Mouse (Mus musculus) kidney, postnatal 25 days (tissue): ENCODE results near the gene Trpm3.
A peak's percentile ranks its signal among the peaks of the same experiment; 100 is the strongest.

ENCODE experiments used
- DNase-seq, 2 experiments: peaks; one replicate each; pipeline ENCODE4 v3.0.0; 2021; ENCODE audit warnings: mixed read lengths in 2 of 2

The Trpm3 gene

DNA sequence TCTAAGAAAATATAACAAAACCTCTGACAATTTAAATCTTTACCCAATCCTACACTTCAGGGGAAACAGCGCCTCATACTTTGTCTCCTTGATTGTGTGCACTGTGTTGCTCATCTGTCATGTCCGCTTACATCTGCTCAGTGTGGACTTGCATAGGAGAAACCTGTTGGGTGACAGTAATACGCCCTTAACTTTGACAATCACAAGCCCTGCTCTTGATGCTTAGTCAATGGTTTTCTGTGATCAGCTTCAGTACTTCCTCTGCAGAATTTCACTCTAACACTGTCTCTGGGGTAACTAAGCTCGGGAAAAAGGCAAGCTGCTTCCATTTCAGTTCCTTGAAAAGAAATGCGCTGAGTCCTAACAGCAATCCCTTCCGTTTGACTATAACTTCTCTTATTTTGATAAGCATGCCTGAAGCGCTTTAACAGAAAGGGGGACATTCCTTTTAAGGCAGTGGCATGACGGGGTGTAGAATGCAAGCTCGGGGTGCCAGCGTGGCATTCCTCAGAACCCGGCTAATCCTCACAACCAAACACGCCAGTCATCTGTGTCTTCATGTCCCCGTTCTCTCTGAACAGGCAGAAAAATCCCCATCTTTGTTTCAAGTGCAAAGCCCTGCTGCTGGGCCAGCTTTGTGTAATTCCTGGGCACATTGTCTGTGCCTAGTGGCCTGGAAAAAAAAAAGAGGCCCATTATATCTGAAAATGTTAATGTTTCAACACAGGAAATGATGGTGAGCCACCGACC is 517.8 kb downstream of the Trpm3 start:
- no peak for DNase-seq

DNA sequence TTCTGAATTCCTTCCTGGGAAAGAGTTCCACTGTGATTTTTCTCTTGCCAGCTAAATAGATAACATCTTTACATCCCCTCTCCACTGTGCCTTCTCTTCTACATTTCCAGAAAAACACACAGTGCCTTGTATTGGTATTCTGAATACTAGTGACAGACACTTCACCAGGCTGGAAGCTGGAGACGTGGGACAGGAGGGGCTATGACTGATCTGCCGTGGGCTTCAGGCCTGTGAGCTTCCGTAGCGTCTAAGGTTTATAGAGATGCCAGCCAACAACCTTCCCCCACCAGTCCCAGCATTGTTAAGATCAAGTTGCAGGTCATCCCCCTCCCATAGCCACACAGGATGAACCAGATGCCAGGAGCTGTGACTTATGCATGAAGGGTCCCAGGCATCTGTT is 518.4 kb downstream of the Trpm3 start:
- DNase-seq, result no peak

DNA sequence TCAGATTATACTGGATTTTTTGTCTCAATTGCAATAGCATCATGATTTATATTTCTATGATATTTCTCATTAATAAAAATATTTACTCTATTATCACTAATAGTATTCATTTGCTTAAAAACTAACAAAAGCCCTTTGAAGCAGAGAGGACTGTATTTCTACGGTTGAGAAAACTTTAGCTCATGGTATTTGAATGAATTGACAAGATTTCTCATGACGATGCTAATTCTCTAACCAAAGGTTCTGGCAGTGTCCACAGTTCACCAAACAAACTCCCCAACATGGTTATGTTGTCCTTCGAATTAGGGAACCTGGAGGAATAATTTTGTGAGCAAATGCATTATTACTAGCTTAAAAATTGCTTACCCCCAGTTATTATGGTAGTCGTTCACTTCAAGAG is 526.6 kb downstream of the Trpm3 start:
- DNase-seq, result no peak

DNA sequence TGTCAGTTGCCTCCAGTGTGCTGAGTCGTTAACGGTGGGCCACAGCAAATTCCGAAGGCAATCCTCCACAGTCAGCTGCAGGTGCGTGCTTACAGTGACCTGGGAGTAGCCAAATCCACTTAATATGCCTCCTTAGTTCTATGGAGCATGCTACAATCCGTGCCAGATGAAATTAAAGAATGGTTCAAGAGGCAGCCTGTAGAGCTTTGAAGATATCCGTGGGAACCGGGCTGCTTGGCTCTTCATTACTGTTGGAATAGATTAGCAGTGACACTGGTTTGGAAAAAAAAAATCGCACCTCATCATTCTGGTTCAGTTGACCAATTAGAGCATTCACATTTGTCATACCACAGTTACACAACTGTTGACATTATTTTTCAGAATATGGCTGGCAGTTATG is 531.4 kb downstream of the Trpm3 start:
- DNase-seq, result no peak

DNA sequence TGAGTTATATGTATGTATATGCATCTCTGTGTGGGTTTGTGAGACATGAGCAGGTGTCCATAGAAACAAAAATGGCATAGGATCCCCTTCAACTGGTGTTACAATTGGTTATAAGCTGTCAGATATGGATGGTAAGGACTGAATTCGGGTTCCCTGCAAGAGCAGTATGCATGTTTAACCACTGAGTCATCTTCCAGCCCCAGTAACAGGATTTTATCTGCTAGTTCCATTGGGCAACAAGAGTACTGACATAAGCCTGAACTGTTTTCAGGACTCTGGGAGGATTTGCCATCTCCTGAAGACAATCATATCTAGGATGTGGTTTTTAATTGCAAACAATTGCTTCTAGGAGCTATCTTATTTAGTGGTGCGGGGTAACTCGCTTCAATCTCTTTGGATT is 534.0 kb downstream of the Trpm3 start:
- no peak for DNase-seq

DNA sequence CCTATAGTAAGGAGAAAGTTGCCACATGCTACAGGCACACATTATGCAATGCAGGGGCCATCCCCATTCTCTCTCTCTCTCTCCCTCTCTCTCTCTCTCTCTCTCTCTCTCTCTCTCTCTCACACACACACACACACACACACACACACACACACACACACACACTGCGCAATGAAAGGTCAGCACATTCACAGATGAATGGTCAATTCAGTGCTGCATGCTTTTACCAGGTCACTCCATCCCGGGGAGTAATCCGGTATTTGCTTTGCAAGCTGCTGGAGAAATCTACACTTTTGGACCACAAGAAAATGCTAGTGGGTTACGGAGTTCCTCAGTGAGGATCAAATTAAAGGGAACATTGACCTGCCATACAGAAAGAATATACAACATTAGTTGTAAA is 537.4 kb downstream of the Trpm3 start:
- no peak for DNase-seq

DNA sequence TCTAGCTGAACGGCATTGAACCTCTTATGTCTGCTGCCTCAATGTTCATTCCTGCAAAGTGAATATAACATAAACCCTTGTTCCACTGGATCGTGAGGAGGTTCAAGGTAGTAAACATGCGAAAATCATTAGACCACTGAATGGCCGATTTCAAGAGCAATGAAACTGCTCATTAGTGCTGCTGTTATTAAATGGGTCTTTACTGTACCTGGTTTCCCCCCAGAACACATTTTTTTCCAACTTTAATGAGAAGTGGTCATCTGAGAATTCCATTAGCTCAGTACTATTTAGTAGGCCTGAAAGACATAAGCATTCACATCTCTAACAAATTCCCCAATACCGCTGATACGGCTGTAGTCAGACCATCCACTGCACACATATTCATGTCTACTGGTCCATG is 543.4 kb downstream of the Trpm3 start:
- no peak for DNase-seq

DNA sequence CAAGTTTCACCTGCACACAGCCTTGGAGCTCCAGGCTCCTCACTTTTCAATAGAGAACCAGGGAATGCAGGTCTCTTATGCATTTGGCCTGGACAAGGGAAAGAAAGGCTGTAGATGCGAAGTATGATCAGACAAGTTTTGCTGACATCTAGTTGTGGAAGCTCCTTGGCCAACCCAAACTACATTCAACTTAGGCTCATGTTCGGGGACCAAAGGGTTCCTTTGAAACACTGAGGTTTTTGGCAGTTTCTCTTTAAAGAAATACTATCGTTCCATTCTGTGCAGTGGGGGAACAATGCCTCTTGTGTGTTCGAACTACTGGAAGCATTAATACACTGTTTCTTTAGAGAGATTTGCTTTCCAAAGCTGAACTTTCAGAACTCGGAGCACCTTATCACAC is 553.1 kb downstream of the Trpm3 start:
- DNase-seq, result no peak

DNA sequence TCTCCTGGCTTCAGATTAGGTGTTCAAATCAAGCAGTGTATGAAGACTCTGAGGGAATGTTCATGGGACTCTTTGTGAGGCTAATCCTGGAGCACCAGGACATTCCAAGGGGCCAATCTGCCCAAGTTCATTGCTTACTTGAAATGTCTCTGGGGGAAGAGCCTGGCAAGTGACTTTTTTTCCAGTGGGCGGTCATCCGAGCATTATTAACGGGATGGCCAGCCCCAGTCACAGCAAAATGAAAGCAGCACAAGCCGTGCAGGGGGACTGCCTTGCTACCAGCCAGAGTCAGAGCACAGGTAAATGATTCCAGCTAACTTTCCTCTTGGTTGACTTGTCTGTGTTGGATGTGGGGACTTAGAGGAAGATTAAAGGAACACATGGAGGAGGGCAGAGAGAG is 553.7 kb downstream of the Trpm3 start:
- DNase-seq, result peak; percentile 16 to 49

DNA sequence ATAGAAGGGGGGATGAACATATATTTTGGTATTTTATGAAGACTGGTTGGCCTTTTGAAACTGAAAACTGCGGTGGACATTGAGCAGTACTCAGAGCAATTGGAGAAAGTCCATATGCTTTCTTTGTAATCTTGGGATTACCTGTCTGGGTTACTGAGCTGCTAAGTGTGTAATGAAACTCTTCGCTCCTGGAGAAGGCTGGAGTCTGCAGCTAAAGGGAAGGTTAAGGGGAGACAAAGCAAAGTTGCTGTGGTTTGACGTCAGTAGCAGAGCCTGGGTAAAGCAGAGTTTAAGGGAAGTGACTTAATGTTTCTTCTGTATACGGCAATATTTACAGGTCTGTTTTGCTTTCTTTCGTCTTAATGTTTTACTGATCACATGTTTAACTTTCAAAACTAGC is 554.1 kb downstream of the Trpm3 start:
- DNase-seq, result no peak

DNA sequence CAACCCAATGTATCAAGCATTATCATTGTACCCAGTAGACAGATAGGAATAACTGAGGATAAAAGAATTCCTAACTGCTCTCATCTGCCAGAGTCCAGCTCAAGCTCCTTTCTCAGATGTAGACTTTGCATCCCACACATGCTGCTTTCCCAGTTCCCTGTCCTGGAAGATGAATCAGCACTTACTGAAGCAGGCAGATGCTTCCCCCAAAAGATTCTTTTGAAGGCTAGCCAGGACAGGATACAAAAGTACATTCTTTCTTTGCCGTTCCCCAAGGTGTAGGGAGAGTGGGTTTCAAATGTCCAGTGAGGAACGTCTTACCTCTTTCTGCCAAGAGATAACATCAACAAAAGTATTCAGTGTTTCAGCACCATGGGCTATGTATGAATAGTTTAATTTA is 556.6 kb downstream of the Trpm3 start:
- no peak for DNase-seq

DNA sequence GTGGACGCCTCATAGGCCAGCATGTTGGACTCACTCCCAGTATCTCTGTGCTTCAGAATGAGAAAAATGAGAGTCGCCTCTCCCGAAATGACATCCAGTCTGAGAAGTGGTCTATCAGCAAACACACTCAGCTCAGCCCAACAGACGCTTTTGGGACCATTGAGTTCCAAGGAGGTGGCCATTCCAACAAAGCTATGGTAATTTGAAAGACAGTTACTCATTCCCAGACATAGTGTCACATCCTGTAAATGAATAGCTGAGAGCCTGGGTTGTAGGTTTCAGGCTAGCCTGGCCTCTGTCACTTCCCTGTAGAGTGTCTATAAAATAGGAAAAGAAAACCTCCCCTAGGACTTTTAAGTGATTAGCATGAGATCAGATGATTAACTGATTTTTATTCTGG is 559.9 kb downstream of the Trpm3 start:
- no peak for DNase-seq

DNA sequence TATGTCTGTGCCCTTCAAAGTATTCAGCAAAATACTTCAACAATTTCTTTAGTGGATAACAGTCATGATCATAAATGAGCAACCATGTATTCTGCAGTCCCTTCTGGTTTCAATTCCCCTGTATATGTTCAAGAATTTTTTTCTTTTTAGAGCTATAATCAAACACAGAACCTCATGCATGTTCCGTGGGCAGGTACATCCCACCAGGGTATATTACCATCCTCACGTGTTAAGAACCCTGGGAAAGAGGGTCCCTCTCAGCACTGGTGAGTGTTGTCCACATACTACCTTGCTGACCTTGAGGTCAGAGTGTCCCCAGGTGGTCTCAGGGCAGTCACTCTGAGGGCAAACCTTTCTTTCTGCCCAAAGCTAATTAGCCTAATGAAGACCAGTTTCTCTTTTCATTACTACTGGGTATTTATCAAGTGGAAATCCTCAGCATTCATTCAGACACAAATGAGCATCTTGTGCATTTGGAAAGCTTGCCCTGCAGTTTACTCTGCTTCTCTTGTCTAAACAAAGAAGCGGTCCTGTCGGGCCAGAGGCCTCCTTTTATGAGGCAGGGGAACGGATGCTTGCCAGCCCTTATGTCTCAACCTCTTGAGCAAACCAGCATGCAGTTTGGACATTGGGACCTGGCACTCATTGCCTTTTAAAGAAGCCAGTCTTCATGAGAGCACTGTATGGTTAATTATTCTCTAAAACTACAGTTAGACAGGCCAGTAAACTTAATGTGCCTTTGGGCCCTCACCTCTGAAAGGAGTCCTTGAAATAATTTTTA is 562.2 kb downstream of the Trpm3 start:
- peak; percentile 70 to 85 for DNase-seq

DNA sequence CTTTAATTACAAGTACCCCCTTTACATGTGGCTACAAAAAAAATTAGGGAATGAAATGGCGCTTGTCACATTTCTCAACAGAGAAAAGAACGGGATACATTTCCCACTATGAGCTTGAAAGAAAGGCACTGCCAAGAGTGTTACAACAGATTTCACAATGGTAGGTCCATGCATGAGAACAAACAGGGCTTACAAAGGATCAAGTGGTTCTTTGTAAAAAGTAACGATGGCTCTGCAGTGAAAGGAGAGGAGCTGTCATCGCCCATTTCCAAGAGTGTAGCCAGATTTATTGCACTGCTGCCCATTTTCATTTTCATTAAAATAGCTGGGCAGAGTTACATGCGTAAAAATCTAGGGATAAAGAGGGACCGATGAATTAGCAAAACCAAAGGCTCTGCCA is 565.0 kb downstream of the Trpm3 start:
- no peak for DNase-seq

DNA sequence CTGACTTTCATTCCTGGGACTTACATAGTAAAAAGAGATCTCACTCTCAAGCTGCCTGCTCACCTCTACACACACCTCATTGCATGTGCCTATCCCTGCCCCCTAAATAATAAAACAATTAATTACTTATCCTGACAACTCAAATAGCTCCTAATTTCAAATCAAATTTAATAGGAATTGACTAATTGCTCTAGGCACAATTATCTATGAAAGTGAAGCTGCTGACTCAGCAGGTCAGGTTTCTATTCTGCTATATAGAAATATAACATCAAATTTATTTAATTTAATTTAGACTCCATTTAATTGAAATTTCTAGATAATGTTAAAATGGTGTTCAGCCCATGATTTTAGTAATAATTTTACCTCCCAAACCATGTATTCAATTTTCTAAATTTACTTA is 566.6 kb downstream of the Trpm3 start:
- no peak for DNase-seq

DNA sequence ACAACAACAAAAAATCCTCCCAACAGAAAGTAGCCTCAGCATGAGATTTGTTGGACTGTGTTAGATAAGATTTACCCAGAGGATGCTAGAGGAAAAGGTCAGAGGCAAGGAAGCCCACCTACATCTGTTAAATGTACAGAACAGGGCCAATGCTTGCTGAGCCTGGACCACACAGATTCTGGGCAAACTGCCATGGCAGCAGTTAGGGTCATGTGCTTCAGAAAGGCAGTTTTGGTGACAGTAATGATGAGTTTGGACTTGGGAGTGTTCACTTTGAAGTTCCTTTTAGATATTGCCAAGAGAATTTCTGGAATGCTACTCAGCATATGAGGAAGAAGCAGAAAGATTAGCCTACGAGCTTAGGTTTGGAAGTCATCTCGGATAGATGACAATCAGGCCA is 580.2 kb downstream of the Trpm3 start:
- no peak for DNase-seq

DNA sequence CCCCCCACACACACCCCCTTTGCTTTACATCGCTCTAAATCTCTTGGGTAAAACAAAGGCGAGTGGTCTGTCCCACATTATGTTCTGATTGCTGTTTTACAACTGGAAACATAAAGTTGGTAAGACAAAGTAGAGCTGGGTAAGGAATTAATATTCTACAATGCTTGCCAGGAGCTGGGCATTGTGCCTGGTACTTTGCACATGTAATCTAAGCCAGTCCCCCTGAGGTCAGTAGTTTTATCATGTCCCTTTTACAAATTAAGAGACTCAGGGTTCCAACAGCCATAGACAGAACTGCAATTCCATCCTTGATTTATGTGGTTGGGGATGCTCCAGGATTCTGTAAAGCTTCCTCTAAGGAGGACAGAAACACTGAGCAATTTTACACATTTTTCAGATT is 591.0 kb downstream of the Trpm3 start:
- peak in 1 of 2 experiments; percentile 21 for DNase-seq

DNA sequence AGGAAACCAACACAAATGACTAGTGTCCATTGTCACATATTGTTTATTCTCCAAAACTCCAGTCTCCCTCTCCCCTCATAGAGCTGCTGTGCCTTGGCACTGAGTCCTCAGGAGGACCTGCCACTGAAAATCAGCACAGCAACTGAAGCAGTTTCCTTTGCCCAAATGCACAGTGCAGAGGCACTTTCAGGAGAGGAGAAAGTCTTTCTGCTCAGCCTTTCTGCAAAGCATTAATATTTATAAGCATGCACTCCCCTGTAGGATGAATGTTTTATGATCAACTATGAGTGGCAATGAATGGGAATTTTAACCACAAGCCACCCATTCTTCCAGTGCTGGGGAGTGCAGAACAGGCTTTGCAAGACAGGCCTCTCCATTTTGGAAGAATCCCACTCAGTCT is 592.1 kb downstream of the Trpm3 start:
- no peak for DNase-seq

DNA sequence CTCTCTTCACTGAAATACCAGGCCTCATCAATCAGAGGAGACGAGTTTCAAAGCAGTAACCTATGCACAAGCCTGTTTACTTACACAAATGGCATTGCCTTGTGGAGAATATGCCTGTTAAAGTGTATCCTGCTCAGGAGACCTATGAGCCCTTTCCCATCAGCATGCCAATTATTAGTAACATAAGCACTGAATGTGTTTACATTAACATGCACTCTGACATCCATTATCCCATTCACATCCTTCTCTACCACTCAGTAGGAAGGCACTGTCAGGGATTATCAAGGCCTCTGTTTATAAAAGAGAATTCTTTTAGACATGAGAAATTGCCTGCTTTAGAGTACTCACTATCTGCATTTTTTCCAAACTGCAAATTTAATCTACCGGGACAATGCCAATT is 598.0 kb downstream of the Trpm3 start:
- no peak for DNase-seq

DNA sequence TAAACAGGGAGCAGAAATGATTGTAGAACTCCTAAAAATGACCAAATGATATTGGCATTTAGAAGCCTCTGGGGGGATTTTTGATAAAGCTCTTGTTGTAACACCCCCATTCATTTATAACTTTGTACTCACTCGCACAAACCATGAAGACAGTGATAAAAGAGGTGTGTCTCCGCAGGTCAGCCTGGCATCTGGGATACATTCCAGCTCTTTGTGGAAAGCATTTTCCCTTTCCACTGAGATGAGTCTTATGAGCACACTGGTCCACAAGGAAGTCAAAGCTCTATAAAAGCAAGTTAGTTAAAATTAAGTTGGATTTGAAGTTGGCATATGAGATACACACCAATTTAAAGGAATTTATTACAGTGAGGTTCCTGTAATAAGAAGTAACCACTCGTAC is 600.4 kb downstream of the Trpm3 start:
- no peak for DNase-seq

DNA sequence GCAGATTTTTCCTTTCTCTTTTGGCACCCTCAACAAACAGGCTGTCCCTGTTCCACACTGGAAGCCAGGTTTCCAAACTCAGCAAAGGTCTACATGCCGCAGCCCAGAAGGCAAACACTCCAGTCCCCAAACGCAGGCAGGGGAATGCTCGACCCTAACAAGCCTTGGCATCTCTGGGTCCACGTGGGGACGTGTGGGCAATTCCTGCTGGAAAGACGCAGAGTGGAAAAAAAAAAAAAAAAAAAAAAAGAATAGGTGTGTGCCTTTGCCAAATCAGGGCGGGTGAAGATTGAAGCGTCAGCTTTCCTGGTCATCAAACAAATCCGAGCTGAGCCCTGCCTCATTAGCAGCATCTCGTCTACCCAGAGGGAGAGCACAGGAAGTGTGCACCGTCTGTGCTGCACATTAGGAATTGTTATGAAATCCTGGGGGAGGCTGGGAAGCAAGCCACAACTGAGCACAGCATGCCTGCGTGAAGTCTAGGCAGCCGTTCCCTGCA is 614.5 kb downstream of the Trpm3 start:
- no peak for DNase-seq

DNA sequence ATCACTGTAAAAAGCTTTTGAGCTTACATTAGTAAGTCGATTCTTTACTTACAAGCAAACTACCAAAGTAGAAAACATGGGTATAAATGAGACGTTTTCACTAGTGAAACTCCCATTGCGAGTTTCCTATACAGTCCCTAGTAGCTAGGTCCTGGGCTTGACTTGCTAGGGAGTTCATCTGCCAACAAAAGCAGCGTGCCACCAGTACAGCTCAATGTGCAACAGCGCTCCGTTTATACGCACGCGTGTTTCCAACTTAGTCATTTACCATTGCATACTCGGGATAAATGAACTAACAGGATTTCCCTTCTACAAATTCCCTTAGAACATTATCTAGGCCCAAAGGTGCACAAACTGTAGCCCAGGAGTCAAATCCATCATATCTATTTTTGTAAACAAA is 615.2 kb downstream of the Trpm3 start:
- DNase-seq, result no peak

DNA sequence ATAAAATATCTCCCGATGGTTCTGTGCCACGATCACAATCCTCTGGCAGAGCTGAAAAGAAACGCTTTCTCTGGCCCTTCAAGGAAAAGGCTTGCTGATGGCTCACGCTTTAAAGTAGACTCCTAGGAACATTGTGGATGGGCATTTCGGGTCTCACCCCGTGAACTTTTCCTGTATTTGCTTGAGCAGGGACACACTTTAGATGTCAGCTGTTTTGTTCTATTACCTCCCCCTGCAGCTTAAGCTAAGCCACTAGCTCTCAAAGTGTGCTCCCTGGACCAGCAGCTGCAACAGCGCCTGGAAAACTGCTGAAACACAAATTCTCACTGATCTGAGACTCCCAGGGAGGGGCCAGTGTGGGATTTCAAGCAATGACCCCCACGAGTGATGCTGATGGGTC is 615.7 kb downstream of the Trpm3 start:
- DNase-seq, result no peak

DNA sequence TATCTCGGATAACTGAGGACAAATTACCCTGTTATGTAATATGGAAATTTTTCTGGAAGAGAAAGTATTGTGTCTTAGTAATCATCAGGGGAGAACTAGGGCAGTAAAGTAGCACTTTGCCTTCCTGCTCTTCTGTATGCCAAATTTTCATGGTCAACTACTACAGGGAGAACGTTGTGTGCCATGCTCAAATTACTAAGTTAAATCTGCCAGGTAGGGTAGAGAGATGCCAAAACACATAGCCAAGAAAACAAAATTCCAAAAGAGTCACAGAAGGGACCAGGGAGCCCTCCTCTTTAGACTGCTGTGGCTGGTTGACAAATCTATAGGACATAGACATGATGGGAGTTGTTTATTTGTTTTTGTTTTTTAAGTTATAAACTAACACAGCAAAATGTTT is 619.6 kb downstream of the Trpm3 start:
- no peak for DNase-seq

DNA sequence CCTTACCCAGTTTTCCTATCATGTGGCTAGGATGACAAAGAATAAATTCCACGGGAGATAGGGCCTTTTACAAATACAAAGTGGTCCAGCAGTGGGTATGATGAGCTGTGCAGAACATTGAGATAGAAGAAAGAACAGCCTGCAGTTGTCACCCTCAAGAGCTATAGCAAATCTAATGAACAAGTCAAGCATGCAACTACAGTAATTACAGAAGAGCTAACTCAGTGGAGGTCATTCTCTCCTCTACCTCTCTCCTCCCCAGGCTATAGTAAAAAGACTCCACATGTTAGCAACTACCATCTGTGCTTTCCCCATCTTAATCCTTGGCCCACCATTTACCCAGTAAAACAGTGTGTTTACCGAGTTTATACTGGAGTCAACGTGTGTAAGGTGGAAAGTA is 629.4 kb downstream of the Trpm3 start:
- DNase-seq, result no peak
